In genomic region chr4:45431806-45432205, GRCm38 (mm10) we compare ENCODE assay signal across 25 mouse cellular contexts. TPM values are rescaled to one million over a fixed set of nuclear protein-coding genes. Genes with fewer than 3 reads are reported as not detected.
DNase-seq lines count a peak whose midpoint lies in the region; ATAC-seq and TF ChIP-seq lines count a peak whose summit lies in the region.
"Had no signal": no experiment of that assay in that cellular context is flagged by ENCODE, and none has a peak within 500 bp of the region (broad histone marks: within the 10 kb centered on the region; RNA-seq: fewer than 3 reads in every experiment).

No protein-coding gene starts in this region.

- no peak overlapping the region for H3K9ac ChIP-seq in forebrain, embryonic 13.5 days
- H3K9ac ChIP-seq: hindbrain, embryonic 13.5 days; kidney, embryonic 15.5 days; liver, embryonic 14.5 days; neural tube, embryonic 15.5 days had no signal

- no peaks in the 10 kb centered on the region for H3K27me3 ChIP-seq in forebrain, embryonic 13.5 days
- H3K27me3 ChIP-seq in forebrain, embryonic 10.5 days (ENCODE audit: poor library complexity, severe bottlenecking) = no peaks in the 10 kb centered on the region
- no peaks in the 10 kb centered on the region for H3K27me3 ChIP-seq in embryonic facial prominence, embryonic 10.5 days (replicated peaks; ENCODE audit: low read depth, poor library complexity, severe bottlenecking)
- H3K27me3 ChIP-seq: hindbrain, embryonic 13.5 days; kidney, embryonic 15.5 days; neural tube, embryonic 15.5 days had no signal

- H3K4me3 ChIP-seq in forebrain, embryonic 13.5 days = no peak overlapping the region
- no peak overlapping the region for H3K4me3 ChIP-seq in forebrain, embryonic 10.5 days
- H3K4me3 ChIP-seq in left cerebral cortex, adult 2 months = no peak overlapping the region
- no peak overlapping the region for H3K4me3 ChIP-seq in embryonic facial prominence, embryonic 10.5 days
- H3K4me3 ChIP-seq: hindbrain, embryonic 13.5 days; kidney, embryonic 15.5 days; layer of hippocampus, adult 2 months; neural tube, embryonic 15.5 days had no signal

- DNase-seq in forebrain, embryonic 10.5 days (ENCODE audit: extremely low spot score, low spot score) = no peak
- DNase-seq in left cerebral cortex, postnatal 4 days = peak; percentile 61
- no peak for DNase-seq in left cerebral cortex, adult 2 months (ENCODE audit: extremely low spot score in 1 of 2, low spot score in 2 of 2)
- DNase-seq in embryonic facial prominence, embryonic 10.5 days (ENCODE audit: low spot score) = no peak
- DNase-seq in thymus, postnatal 10 days (ENCODE audit: low spot score in 2 of 2) = no peak
- DNase-seq: adrenal gland, postnatal 36 days; B cell, adult 2 months; gastrocnemius, postnatal 36 days; heart, adult 18-20 months; heart, postnatal 36 days; kidney, adult 18-20 months; kidney, postnatal 36 days; liver; lung, adult 2 months; lung, postnatal 14 days; midbrain, embryonic 14.5 days; retina, postnatal 1 day; right cerebral cortex, postnatal 14 days had no signal

- 0 out of 2 replicates have a peak overlapping the region, but pooled peaks have one; percentile 25 for H3K27ac ChIP-seq in forebrain, embryonic 13.5 days
- no peak overlapping the region for H3K27ac ChIP-seq in forebrain, embryonic 10.5 days
- H3K27ac ChIP-seq in left cerebral cortex, adult 2 months = no peak overlapping the region
- peak overlapping the region; percentile 59; the same call in 1 of the 2 replicates for H3K27ac ChIP-seq in embryonic facial prominence, embryonic 10.5 days (replicated peaks)
- H3K27ac ChIP-seq: hindbrain, embryonic 13.5 days; kidney, embryonic 15.5 days; layer of hippocampus, adult 2 months; liver, embryonic 14.5 days; neural tube, embryonic 15.5 days had no signal

- no peaks in the 10 kb centered on the region for H3K9me3 ChIP-seq in forebrain, embryonic 13.5 days (replicated peaks)
- H3K9me3 ChIP-seq in forebrain, embryonic 10.5 days = no peaks in the 10 kb centered on the region
- no peaks in the 10 kb centered on the region for H3K9me3 ChIP-seq in embryonic facial prominence, embryonic 10.5 days
- H3K9me3 ChIP-seq: hindbrain, embryonic 13.5 days; kidney, embryonic 15.5 days; neural tube, embryonic 15.5 days had no signal

- peaks cover 88% of the 10 kb centered on the region for H3K4me1 ChIP-seq in forebrain, embryonic 13.5 days
- peaks cover 74% of the 10 kb centered on the region for H3K4me1 ChIP-seq in forebrain, embryonic 10.5 days
- peaks cover 64% of the 10 kb centered on the region for H3K4me1 ChIP-seq in embryonic facial prominence, embryonic 10.5 days

- H3K36me3 ChIP-seq in forebrain, embryonic 13.5 days (ENCODE audit: poor library complexity, severe bottlenecking) = no peaks in the 10 kb centered on the region
- peaks cover 5% of the 10 kb centered on the region; the same call in 1 of the 2 replicates for H3K36me3 ChIP-seq in forebrain, embryonic 10.5 days (replicated peaks)
- peaks cover 8% of the 10 kb centered on the region; the same call in 1 of the 2 replicates for H3K36me3 ChIP-seq in embryonic facial prominence, embryonic 10.5 days (replicated peaks)
- H3K36me3 ChIP-seq: hindbrain, embryonic 13.5 days; kidney, embryonic 15.5 days; neural tube, embryonic 15.5 days had no signal

- intact Hi-C loops in left cerebral cortex, postnatal 4 days (cut with DNase I) = no loop called here
- intact Hi-C loops in left cerebral cortex, adult 2 months (cut with DNase I) = no loop called here

- H3K4me2 ChIP-seq in forebrain, embryonic 13.5 days = no peak overlapping the region
- H3K4me2 ChIP-seq: heart, embryonic 11.5 days; hindbrain, embryonic 13.5 days; kidney, embryonic 15.5 days; neural tube, embryonic 15.5 days had no signal

- no peak for ATAC-seq in forebrain, embryonic 13.5 days

- WGBS in forebrain, embryonic 13.5 days = 87% methylated on average over 3 of the region's 3 CpGs
- 88% methylated on average over 3 of the region's 3 CpGs for WGBS in forebrain, embryonic 10.5 days
- 74% methylated on average over 3 of the region's 3 CpGs for WGBS in embryonic facial prominence, embryonic 10.5 days

- TF ChIP-seq CTCF in left cerebral cortex, adult 2 months (IDR thresholded peaks at IDR 0.05) = no peak

RNA-seq across cellular contexts. Expression of gene Slc25a51, which starts 23.2 kb away (rescaled TPM):
- polyA plus RNA-seq in forebrain, embryonic 13.5 days (2015; fragmentation: Nextera tagmentation; extraction: Ambion mirVana) = 72.5 and 74.0 TPM in 2 replicates
- 78.5 and 83.3 TPM in 2 replicates for polyA plus RNA-seq in forebrain, embryonic 10.5 days (2016; fragmentation: Nextera tagmentation; extraction: Ambion mirVana)
- total RNA-seq in left cerebral cortex, postnatal 4 days (2021) = 100 to 1,000 TPM; 113 to 116 TPM
- 100 to 1,000 TPM; 115 to 122 TPM for total RNA-seq in left cerebral cortex, adult 2 months (2021)
- 82.0 and 87.0 TPM in 2 replicates for polyA plus RNA-seq in embryonic facial prominence, embryonic 10.5 days (2016; fragmentation: Nextera tagmentation; extraction: Ambion mirVana)

Comparison
In these comparisons a context has a peak if more than half of its experiments do, and no peak if none do; other contexts are left out.
1. H3K27ac ChIP-seq: peak in forebrain, embryonic 13.5 days (single experiment) and embryonic facial prominence, embryonic 10.5 days (single experiment); none in forebrain, embryonic 10.5 days (single experiment) and left cerebral cortex, adult 2 months (single experiment).